Mouse (Mus musculus) 3134 (cell line): ENCODE measurements around the gene Kcnd3.

Source experiments
- DNase-seq: peaks from one replicate; pipeline ENCODE4 v3.0.0-alpha.2; 2011; ENCODE audit warnings: low spot score; ENCODE audit not compliant: insufficient read length; ENCODE audit errors: extremely low read depth

Gene Kcnd3

DNA sequence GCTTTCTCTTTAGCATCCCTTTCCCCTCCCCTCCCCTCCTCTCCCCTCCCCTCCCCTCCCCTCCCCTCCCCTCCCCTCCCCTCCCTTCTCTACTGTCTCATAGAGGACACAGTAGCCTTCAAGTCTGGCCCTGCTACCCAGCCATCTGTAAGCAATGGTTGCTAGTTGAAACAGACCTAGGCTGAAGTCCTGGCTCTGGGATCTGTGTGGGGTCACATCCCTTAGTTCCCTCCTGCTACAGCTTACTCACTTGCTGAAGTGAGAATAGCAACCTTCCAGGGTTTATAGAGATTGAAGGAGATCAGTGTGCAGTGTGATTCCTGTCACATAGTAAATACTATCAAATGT is 262.7 kb downstream of the Kcnd3 start:
- no peak for DNase-seq

DNA sequence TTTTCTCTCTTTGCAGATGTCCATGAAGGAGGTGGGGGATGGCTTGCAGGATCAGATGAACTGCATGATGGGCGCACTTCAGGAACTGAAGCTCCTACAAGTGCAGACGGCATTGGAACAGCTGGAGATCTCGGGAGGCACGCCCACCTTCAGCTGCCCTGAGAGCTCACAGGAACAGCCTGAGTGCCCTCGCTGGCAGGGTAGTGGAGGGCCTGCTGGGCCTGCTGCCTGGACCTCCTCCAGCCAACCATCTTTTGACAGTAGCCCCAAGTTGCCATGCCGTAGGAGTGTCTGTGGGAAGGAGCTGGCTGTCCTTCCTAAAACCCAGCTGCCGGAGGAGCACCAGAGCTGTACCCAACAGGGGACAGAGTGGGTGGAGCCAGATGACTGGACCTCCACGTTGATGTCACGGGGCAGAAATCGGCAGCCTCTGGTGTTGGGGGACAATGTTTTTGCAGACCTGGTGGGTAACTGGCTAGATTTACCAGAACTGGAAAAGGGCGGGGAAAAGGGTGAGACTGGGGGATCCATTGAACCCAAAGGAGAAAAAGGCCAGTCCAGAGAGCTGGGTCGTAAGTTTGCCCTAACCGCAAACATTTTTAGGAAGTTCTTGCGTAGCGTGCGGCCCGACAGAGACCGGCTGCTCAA is 264.3 kb downstream of the Kcnd3 start:
- no peak for DNase-seq

DNA sequence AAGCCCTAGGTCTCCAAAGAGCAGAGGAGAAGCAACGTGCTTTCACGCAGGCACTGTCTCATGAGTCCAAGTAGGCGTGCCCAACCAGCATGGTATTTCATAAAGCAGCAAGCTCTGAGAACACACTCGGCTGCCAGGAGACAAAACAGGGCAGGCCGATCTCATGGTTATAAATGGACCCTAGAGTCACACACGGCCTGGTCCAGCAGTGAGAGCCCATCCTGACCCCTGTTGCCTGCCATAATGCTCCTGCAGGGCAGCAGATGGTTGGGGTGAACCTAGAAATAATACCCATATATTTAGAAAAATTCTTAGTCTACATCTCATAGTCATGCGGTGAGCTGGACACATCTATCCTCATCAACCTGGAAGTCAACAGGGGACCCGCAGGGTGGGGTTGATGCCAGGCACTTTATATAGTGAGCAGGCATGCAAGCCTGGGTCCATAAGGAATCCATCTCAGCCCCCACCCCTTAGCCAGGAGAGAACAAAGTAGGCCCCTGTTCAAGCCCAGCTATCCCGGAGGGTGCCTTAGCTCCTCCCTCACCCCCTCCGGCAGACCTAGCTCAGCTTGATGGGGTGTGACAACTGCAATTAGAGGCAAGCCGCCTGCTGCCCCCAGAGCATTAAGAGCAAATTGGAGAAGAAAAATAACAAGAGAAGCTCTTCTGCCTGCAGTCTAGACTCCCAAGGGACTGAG is 265.9 kb downstream of the Kcnd3 start:
- DNase-seq = no peak

DNA sequence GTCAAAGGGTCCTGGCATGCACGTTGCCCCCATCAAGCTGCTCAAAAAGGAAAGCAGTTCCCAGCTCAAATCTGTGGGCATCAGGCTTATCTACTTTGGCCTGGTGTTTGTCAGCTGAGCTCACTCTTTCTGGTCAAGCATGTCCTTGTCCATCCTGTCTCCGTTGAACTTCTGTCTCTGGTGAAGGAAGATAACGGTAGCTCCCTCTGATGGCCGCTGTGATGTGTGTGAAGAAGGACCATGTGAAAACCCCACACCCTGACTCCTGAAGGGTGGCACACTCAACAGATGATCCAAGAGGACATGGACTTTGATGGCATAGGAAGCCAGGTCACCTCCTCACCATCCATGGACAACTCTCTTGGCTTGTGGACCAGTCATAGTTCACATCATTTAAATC is 266.6 kb downstream of the Kcnd3 start:
- no peak for DNase-seq

- no peak for DNase-seq
Measured at GRCm38 (mm10) chr3:105719979-105720378, 267.8 kb downstream of the Kcnd3 start.

DNA sequence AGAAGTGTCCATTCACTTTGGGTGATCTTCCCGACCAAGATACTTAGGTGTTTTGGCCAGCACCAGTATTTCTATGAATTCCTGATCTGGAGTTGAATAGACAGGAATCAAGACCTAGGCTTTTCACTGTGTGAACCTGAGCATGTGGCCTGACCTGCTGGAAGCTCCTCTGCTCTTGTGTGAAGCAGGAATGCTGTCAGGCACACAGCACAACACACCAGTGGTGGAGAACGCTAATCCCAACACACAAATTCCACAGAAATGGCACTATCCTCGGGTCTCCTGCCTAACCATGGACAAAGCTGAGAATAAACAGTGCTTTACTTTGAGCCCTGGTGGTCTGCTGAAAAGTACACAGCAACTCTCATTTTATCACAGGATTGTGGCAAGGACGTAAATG is 268.4 kb downstream of the Kcnd3 start:
- DNase-seq = no peak

DNA sequence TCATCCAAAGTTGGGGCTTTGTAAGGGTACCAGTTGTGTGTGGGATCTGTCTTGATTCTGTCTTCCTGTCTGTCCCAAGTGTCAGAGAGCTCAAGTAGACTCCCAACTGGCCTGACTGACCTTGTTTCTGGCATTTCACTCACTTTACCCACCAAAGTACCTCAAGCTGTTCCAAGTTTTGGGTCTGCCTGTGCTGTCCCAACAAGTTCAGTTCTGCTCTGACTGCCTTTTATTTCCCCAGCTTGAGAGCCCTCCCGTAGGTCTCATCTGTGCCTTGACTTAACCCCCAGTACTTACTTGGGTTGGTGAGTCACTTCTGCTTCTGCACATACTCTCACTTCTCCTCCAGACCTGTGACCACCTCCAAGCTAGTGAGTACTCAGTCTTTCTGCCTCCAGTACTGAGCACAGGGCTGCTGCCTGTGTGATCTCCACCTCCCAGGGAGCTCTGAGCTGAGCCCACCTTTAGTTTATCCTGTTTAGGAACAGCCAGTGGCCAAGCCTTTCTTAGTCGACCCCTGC is 269.6 kb downstream of the Kcnd3 start:
- no peak for DNase-seq

DNA sequence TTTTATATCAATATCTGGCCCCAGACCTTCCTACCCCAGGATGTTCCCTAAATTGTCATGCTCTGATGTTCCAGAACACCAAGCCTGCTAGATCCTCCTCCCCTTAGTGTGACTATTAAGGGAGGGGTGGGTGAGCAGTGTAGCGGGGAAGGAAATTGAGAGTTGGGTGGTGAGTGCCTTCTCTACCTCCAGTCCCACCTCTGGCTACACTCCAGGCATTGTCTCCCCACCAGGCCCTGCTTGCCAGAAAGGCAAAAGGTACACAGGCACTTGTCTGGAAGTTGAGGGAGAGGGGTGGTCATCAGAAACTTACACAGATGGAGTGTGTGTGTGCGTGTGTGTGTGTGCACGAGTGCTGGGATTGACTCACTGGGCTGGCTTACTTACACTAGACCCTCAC is 270.4 kb downstream of the Kcnd3 start:
- DNase-seq = no peak
